Mouse (Mus musculus) intestine, embryonic 16.5 days (tissue): Measurements from ENCODE around the gene Chchd1. TPM values are rescaled to one million over a fixed set of nuclear protein-coding genes. Genes with fewer than 3 reads are reported as not detected.
A peak's percentile ranks its signal among the peaks of the same experiment; 100 is the strongest.

ENCODE experiments used
- ATAC-seq: fragments of 200-750 bp; cut with Nextera tagmentation; 2 replicates; pipeline ENCODE4 v1.8.0; 2017; ENCODE audit warnings: moderate TSS enrichment, moderate library complexity
- H3K27ac ChIP-seq: fragments of 300-500 bp; sonication (generic); 2 replicates; pipeline ENCODE4 v1.5.1; 2014; ENCODE audit warnings: mild to moderate bottlenecking, low read length
- H3K27me3 ChIP-seq: fragments of 300-500 bp; sonication (generic); replicated peaks from 2 replicates; pipeline ENCODE4 v1.6.1; 2014; ENCODE audit warnings: low read length, control low read depth, mixed read lengths; ENCODE audit not compliant: control insufficient read depth, insufficient read depth
- H3K36me3 ChIP-seq: fragments of 300-500 bp; sonication (generic); 2 replicates; pipeline ENCODE4 v1.6.1; 2014; ENCODE audit warnings: low read length, control low read depth; ENCODE audit not compliant: control insufficient read depth, insufficient read depth
- H3K4me1 ChIP-seq: fragments of 300-500 bp; sonication (generic); 2 replicates; pipeline ENCODE4 v1.6.1; 2014; ENCODE audit warnings: low read length, control low read depth, mixed read lengths; ENCODE audit not compliant: control insufficient read depth, insufficient read depth
- H3K4me2 ChIP-seq: fragments of 300-500 bp; sonication (generic); 2 replicates; pipeline ENCODE4 v1.6.1; 2014; ENCODE audit warnings: low read depth, low read length, control low read depth
- H3K4me3 ChIP-seq: fragments of 300-500 bp; sonication (generic); 2 replicates; pipeline ENCODE4 v1.5.1; 2014; ENCODE audit warnings: mild to moderate bottlenecking, low read length
- H3K9ac ChIP-seq: fragments of 300-500 bp; sonication (generic); 2 replicates; pipeline ENCODE4 v1.6.1; 2014; ENCODE audit warnings: low read depth, low read length
- H3K9me3 ChIP-seq: fragments of 300-500 bp; sonication (generic); 2 replicates; pipeline ENCODE4 v1.6.1; 2016; ENCODE audit warnings: low read length, control low read depth; ENCODE audit not compliant: control insufficient read depth
- WGBS: fragments of 180-500 bp; shearing (Covaris S2); extraction: QIAGEN DNeasy Blood & Tissue Kit; methylation state at CpG from one replicate; pipeline ENCODE4 v1.1.7; 2014; 5-methylcytosine and 5-hydroxymethylcytosine counted together
- polyA plus RNA-seq: library from polyadenylated mRNA; unstranded; fragments of >200 nt; fragmentation: Nextera tagmentation; extraction: Ambion mirVana; gene quantifications from 2 replicates; pipeline ENCODE4 v1.2.1, GENCODE M21; 2015

Chchd1 gene
- polyA plus RNA-seq, 1 experiment from 2014 or later, result 190 TPM

DNA sequence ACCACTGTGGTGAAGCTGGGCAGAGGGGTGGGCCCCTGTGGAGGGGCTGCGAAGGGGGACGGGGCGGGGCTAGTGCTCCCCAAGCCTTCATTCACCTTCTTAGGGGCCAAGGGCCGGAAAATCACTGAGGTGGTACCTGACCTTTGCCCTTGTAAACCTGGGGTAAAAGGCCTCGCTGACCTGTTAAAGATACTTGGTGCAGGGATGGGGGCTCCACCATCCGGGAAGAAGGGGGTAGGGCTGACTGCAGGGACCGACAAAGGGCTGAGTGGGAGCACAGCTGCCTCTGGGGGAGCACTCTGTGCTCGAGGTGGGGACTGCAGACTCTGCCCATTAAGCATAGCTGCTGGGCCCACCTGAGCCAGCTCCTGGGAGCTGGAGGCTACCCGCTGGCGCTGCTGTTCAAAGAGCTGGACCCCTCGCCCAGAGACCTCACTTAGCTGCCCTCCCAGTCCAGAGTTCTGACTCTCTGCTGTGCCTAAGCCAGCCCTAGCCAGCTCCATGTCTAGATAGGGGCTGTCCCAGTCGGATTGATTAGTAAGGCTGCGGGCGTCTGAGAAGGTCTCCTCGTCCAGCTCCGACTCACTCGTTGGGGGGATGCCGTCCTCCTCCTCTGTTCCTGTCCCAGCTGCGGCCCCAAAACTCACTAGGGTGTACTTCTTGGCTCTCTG is 41.0 kb upstream of the Chchd1 start:
- H3K9me3 ChIP-seq, result no peaks in the 10 kb centered on the region
- peak; percentile 43 for ATAC-seq
- WGBS, result 16% methylated on average over 19 of the region's 19 CpGs

DNA sequence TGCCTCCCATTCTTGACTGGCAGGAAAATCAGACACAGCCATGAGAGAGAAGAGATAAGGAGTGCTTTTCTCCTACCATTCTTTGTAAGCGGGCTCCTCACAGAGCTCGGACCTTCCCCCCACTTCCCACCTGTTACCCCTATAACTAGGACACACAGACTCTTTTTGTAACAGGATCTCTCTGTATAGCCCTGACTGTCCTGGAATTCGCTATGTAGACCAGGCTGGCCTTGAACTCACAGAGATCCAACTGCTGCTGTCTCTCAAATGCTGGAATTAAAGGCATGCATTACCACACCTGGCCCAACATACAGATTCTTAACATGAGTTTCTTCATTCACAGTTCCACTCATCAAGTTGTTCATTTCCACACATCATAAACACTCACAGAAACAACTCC is 40.1 kb upstream of the Chchd1 start:
- 0 out of 2 replicates have a peak overlapping the region, but pooled peaks have one; percentile 72 for H3K9ac ChIP-seq
- no peaks in the 10 kb centered on the region for H3K36me3 ChIP-seq
- peaks cover 8% of the 10 kb centered on the region for H3K4me1 ChIP-seq
- no peak for ATAC-seq
- WGBS, result 85% methylated on average over 3 of the region's 3 CpGs
- H3K4me2 ChIP-seq, result no peak overlapping the region
- 0 out of 2 replicates have a peak, but pooled peaks cover 3% of the 10 kb centered on the region for H3K27me3 ChIP-seq
- no peaks in the 10 kb centered on the region for H3K9me3 ChIP-seq
- no peak overlapping the region for H3K27ac ChIP-seq
- H3K4me3 ChIP-seq, result no peak overlapping the region

More for the DNA sequence above, 41.0 kb upstream of the Chchd1 start:
- 0 out of 2 replicates have a peak, but pooled peaks cover 3% of the 10 kb centered on the region for H3K27me3 ChIP-seq
- H3K27ac ChIP-seq, result peak overlapping the region; percentile 84
- H3K9ac ChIP-seq, result peak overlapping the region; percentile 72
- peaks cover 8% of the 10 kb centered on the region for H3K4me1 ChIP-seq
- H3K4me3 ChIP-seq, result peak overlapping the region; percentile 67
- H3K4me2 ChIP-seq, result peak overlapping the region; percentile 90
- H3K36me3 ChIP-seq, result no peaks in the 10 kb centered on the region

DNA sequence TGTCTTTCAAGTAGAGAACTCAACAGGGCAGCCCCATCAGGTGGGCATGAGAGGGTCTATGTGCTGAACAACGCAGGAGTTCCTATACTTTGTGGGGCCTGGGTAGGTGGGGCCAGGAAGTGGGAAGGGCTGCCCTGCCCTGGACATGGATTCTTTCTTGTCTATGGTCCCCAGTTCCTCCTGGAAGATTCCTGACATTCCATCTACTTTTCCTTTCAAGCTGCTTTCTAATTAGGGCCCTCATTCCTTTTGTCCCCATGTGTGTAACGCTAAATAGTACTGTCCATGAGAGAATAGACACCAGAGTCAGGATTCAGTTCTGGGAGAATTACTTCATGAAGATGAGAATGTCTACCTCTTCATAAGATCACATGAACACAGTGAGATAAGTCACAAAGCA is 39.2 kb upstream of the Chchd1 start:
- WGBS, result 67% methylated on average over 2 of the region's 2 CpGs
- no peak for ATAC-seq

DNA sequence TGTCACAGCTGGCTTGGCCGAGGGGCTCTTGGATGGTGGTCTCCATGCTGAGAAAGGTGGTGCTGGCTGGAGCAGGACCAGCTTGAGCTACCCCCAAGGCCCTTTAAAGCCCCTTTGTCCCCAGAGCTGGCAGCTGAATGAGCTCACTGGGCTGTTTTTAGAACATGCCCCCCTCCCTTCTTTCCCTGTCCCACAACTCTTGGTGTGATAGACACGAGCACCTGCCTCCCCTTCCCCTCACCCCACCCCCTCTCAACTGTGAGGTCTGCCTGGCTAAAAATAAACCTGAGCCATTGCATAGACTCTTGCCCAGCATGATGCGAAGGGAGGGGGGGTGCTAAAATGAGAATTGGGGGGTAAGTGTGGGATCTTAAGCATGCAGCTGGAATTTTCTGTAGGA is 38.4 kb upstream of the Chchd1 start:
- Histone ChIP-seq H3K4me3 (no peak overlapping the region), H3K27me3 (0 out of 2 replicates have a peak, but pooled peaks cover 3% of the 10 kb centered on the region), H3K4me1 (peaks cover 15% of the 10 kb centered on the region), H3K9me3 (no peaks in the 10 kb centered on the region), H3K9ac (no peak overlapping the region), H3K4me2 (no peak overlapping the region), H3K36me3 (no peaks in the 10 kb centered on the region), H3K27ac (no peak overlapping the region)
- no peak for ATAC-seq
- 64% methylated on average over 3 of the region's 3 CpGs for WGBS

More for the DNA sequence above, 39.2 kb upstream of the Chchd1 start:
- Histone ChIP-seq H3K9ac (no peak overlapping the region), H3K4me3 (no peak overlapping the region), H3K4me2 (no peak overlapping the region), H3K9me3 (no peaks in the 10 kb centered on the region), H3K27me3 (0 out of 2 replicates have a peak, but pooled peaks cover 3% of the 10 kb centered on the region), H3K27ac (no peak overlapping the region), H3K36me3 (no peaks in the 10 kb centered on the region), H3K4me1 (peaks cover 15% of the 10 kb centered on the region)

DNA sequence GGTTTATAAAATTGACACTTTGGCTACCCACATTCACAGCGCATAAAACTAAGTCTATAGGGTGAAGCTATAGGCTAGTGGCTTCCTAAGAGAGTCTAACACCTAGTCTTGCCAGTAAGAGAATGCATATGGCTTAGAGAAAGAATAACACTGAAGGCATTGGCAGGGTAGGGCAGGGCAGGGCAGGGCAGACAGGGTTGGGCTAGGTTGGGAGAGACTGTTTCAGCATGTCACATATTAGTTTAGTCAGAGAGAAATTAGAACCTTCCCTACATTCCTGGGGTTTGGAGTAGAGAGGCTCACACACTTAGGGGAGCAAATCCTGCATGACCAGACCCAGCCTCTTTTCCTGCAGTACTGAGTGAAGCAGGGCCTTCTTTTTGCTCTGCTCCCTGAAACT is 35.3 kb upstream of the Chchd1 start:
- Histone ChIP-seq H3K4me3 (no peak overlapping the region), H3K27me3 (0 out of 2 replicates have a peak, but pooled peaks cover 3% of the 10 kb centered on the region), H3K36me3 (no peaks in the 10 kb centered on the region), H3K4me2 (no peak overlapping the region), H3K4me1 (peaks cover 8% of the 10 kb centered on the region; the same call in 1 of the 2 replicates), H3K9me3 (no peaks in the 10 kb centered on the region), H3K27ac (no peak overlapping the region; the same call in 1 of the 2 replicates), H3K9ac (no peak overlapping the region)
- WGBS, result 69% methylated on average over 1 of the region's 1 CpGs
- ATAC-seq, result 0 out of 2 replicates have a peak, but pooled peaks have one; percentile 18

DNA sequence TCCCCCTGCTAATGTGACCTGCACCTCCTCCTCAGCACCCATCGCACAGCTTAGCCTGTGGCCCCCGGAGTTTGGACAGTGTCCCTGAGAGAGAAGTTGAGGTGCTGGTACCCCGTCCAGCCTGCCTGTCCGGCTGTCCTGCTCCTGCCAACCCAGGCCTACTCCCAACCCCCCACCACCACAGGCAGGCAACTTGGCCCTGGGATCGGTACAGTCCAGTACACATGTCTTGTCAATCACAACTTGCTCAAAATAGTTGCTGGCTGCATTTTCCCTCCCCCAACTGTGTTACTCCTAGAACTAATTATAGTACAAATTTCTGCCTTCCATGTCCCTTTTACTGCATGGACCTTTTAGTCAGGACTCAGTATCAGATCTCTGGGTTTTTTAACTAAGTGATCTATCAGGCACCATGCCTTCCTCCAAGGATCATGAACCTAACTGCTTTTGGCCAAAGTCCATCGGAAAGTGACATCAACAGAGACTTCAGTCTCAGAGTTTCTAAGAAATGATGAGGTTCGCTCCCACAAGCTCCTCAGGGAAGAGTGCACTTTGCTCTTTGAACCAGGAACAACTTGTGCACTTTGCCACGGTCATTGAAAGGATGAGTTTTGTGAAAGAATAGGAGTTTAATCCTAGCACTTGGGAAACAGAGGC is 34.5 kb upstream of the Chchd1 start, which contains the start of gene Synpo2l:
TSS of gene Synpo2l (minus strand) at position 201 of the 657 bp plus-strand sequence.
- no peaks in the 10 kb centered on the region for H3K9me3 ChIP-seq
- peak within 1 kb of the TSS; percentile 63 for H3K27ac ChIP-seq
- peak; percentile 81 for ATAC-seq
- 0 out of 2 replicates have a peak, but pooled peaks cover 3% of the 10 kb centered on the region for H3K27me3 ChIP-seq
- 78% methylated on average over 8 of the region's 8 CpGs for WGBS
- no peaks in the 10 kb centered on the region for H3K36me3 ChIP-seq
- H3K9ac ChIP-seq, result peak within 1 kb of the TSS; percentile 14; the same call in 1 of the 2 replicates
- H3K4me1 ChIP-seq, result peaks cover 8% of the 10 kb centered on the region; the same call in 1 of the 2 replicates
- H3K4me2 ChIP-seq, result no peak within 1 kb of the TSS
- H3K4me3 ChIP-seq, result no peak within 1 kb of the TSS

DNA sequence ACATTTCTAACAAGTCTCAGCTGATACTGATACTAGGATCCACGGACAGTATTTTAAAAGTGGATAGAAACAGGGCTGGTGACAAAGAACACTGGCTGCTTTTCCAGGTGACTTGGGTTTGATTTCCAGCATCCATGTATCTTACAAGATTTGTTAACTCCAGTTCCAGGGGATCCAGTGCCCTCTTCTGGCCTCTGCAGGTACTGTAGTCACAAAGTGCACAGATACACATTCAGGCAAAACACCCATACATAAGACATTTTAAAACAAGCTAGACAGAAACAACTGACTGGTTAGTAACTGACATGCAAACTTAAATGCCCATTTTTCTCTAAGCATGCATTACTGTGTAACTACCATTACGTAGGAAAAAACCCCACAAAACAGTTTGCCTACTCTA is 29.8 kb upstream of the Chchd1 start:
- ATAC-seq, result no peak
- Histone ChIP-seq H3K4me2 (no peak overlapping the region), H3K4me1 (peaks cover 15% of the 10 kb centered on the region; the same call in 1 of the 2 replicates), H3K4me3 (no peak overlapping the region), H3K27me3 (no peaks in the 10 kb centered on the region), H3K27ac (no peak overlapping the region), H3K36me3 (peaks cover 7% of the 10 kb centered on the region; the same call in 1 of the 2 replicates), H3K9me3 (no peaks in the 10 kb centered on the region), H3K9ac (no peak overlapping the region)
- 90% methylated on average over 2 of the region's 2 CpGs for WGBS

DNA sequence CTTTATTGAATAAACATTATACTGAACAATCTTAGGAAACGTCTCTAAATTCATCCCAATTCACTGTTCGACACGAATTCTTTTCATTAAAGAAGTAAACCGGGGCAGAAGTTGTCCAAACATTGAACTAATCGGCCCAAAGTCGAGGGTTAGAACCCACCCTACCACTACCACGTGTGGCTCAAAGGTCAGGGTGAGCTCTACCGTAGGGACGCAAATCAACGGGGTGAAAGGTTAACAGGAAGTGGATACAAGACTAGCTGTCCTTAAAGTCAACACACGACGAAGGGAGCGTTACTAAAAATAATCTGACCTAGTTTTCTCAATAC is 29.1 kb upstream of the Chchd1 start:
- peaks cover 7% of the 10 kb centered on the region; the same call in 1 of the 2 replicates for H3K36me3 ChIP-seq
- peak overlapping the region; percentile 68 for H3K27ac ChIP-seq
- WGBS, result 9% methylated on average over 13 of the region's 13 CpGs
- peak overlapping the region; percentile 66 for H3K4me2 ChIP-seq
- ATAC-seq, result peak; percentile 80
- H3K9me3 ChIP-seq, result no peaks in the 10 kb centered on the region
- peak overlapping the region; percentile 69 for H3K4me3 ChIP-seq
- peaks cover 10% of the 10 kb centered on the region; the same call in 1 of the 2 replicates for H3K4me1 ChIP-seq
- H3K27me3 ChIP-seq, result no peaks in the 10 kb centered on the region
- H3K9ac ChIP-seq, result peak overlapping the region; percentile 30; the same call in 1 of the 2 replicates

DNA sequence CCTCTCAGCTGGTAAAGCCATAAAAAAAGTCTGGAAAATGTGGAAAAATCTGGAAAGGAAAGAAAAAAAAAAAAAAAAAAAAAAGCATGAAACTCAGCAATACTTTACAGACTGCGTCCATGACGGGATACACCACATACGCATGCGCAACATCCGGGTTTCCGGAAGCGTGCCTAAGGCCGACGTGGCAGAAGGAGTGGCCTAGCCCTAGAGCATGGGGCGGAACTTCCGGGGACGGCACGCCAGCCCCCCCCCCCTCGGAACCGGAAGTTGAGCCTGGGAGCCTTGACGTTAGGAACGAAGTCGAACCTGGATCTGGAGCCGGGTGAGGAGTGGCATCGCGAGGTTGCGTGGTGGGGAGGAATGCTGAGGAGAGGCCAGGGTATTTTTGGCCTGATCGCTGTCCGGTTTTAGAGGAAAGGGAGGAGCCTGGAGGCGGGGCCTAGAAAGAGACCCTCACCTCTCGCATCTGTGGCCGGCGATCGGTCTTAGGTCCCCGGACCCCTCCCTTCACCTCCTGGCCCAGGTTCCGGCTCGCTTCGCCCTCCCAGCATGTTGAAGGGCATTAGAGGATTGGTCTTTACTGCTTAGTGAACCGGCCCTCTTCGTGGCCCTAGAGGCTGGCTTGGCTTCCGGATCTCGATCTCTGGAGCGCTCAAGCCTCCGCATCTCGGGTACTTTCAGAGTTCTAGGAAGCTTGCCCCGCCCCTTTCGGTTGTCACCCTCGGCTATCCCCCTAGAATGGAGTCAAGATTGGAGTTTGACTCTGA is 28.6 kb upstream of the Chchd1 start, which contains the start of gene Sec24c:
TSS of gene Sec24c (plus strand) at position 245 of the 770 bp plus-strand sequence.
- WGBS, result under 1% methylated on average over 43 of the region's 43 CpGs
- H3K9ac ChIP-seq, result peak within 1 kb of the TSS; percentile 82
- ATAC-seq, result peak; percentile 97

More for the DNA sequence above, 28.6 kb upstream of the Chchd1 start, which contains the start of gene Sec24c:
- peak within 1 kb of the TSS; percentile 91 for H3K4me2 ChIP-seq
- H3K4me1 ChIP-seq, result peaks cover 10% of the 10 kb centered on the region; the same call in 1 of the 2 replicates
- H3K9me3 ChIP-seq, result no peaks in the 10 kb centered on the region
- H3K27ac ChIP-seq, result peak within 1 kb of the TSS; percentile 97
- peaks cover 9% of the 10 kb centered on the region for H3K36me3 ChIP-seq
- no peaks in the 10 kb centered on the region for H3K27me3 ChIP-seq
- peak within 1 kb of the TSS; percentile 69 for H3K4me3 ChIP-seq
